8 mouse cellular contexts compared by ENCODE assay signal in the genomic region with DNA sequence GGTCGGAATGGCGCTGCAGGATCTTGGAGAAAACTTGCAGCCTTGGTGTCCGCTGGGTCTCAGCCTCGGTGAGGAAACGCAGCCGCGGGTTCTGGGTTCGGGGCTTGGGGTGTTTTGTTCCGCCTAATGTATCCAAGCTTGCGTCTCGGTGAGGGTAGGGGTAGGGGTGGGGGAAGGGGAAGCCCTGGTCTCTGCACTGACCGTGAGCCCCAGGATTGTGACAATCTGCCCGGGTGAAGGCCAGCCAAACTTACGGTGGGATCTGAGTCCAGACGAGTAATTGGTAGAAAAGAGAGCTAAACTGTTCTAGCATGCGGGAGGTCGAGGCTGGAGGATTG. TPM values are rescaled to one million over a fixed set of nuclear protein-coding genes. Genes with fewer than 3 reads are reported as not detected.
A peak's percentile ranks its signal among the peaks of the same experiment; 100 is the strongest.
DNase-seq lines count a peak whose midpoint lies in the region; ATAC-seq and TF ChIP-seq lines count a peak whose summit lies in the region.

No protein-coding gene starts in this region.

- intact Hi-C loops in heart, postnatal 36 days (cut with DNase I): loop anchor here (1.0 kb wide), 1 partner anchor 31 kb away; the partner anchor contains the start of genes Acad8 and Thyn1

- TF ChIP-seq POLR2A in ES-Bruce4 (IDR thresholded peaks at IDR 0.05; ENCODE audit: insufficient read depth, low read length): no peak

- H3K4me1 ChIP-seq in heart, embryonic 12.5 days (replicated peaks): peaks cover 35% of the 10 kb centered on the region
- H3K4me1 ChIP-seq in ES-Bruce4 (ENCODE audit: control insufficient read depth, insufficient read depth, low read length): no peaks in the 10 kb centered on the region
- H3K4me1 ChIP-seq in forebrain, embryonic 16.5 days (replicated peaks; ENCODE audit: control insufficient read depth, insufficient read depth, low read length): peaks cover 43% of the 10 kb centered on the region
- H3K4me1 ChIP-seq in liver, postnatal 0 days (ENCODE audit: insufficient read depth): peaks cover 40% of the 10 kb centered on the region

- H3K9me3 ChIP-seq in heart, embryonic 12.5 days (replicated peaks): no peaks in the 10 kb centered on the region
- no peaks in the 10 kb centered on the region for H3K9me3 ChIP-seq in ES-Bruce4 (replicated peaks; ENCODE audit: control insufficient read depth, insufficient read depth, low read length, poor library complexity, severe bottlenecking)
- H3K9me3 ChIP-seq in forebrain, embryonic 16.5 days (ENCODE audit: control insufficient read depth, low read length): no peaks in the 10 kb centered on the region
- H3K9me3 ChIP-seq in liver, postnatal 0 days (ENCODE audit: low read length): no peaks in the 10 kb centered on the region

- H3K9ac ChIP-seq in heart, embryonic 12.5 days: peak overlapping the region; percentile 97
- H3K9ac ChIP-seq in ES-Bruce4 (ENCODE audit: low read depth, poor library complexity, severe bottlenecking): peak overlapping the region; percentile 54
- peak overlapping the region; percentile 69 for H3K9ac ChIP-seq in forebrain, embryonic 16.5 days (replicated peaks; ENCODE audit: low read depth, low read length)
- H3K9ac ChIP-seq in liver, postnatal 0 days (replicated peaks): peak overlapping the region; percentile 95

- no peaks in the 10 kb centered on the region for H3K36me3 ChIP-seq in heart, embryonic 12.5 days
- no peaks in the 10 kb centered on the region for H3K36me3 ChIP-seq in ES-Bruce4 (ENCODE audit: control insufficient read depth, insufficient read depth, low read length, poor library complexity, severe bottlenecking)
- H3K36me3 ChIP-seq in forebrain, embryonic 16.5 days (ENCODE audit: control insufficient read depth, insufficient read depth): no peaks in the 10 kb centered on the region
- H3K36me3 ChIP-seq in liver, postnatal 0 days (replicated peaks; ENCODE audit: insufficient read depth, low read length): no peaks in the 10 kb centered on the region; the same call in 1 of the 2 replicates

- DNase-seq in heart, postnatal 36 days: no peak
- no peak for DNase-seq in liver, postnatal 0 days
- DNase-seq in cerebellum, adult 9-10 months: no peak
- DNase-seq in cerebellum, adult 18-20 months: no peak
- DNase-seq in right cerebral cortex, postnatal 25 days: no peak

- TF ChIP-seq CTCF in ES-Bruce4 (IDR thresholded peaks at IDR 0.05; ENCODE audit: low read depth, low read length): no peak
- no peak for TF ChIP-seq CTCF in liver, postnatal 0 days (IDR thresholded peaks at IDR 0.05; ENCODE audit: low read depth)

- no peak for TF ChIP-seq EP300 in ES-Bruce4 (IDR thresholded peaks at IDR 0.05; ENCODE audit: insufficient read depth, low read depth, low read length)
- TF ChIP-seq EP300 in liver, postnatal 0 days (IDR thresholded peaks at IDR 0.05; ENCODE audit: low read depth): no peak

- peak overlapping the region; percentile 99 for H3K4me3 ChIP-seq in heart, embryonic 12.5 days
- peak overlapping the region; percentile 96 for H3K4me3 ChIP-seq in ES-Bruce4 (ENCODE audit: low read depth, low read length)
- H3K4me3 ChIP-seq in forebrain, embryonic 16.5 days (replicated peaks; ENCODE audit: low read length): peak overlapping the region; percentile 99
- peak overlapping the region; percentile 99 for H3K4me3 ChIP-seq in liver, postnatal 0 days (ENCODE audit: low read depth, low read length)

- ATAC-seq in heart, embryonic 12.5 days (ENCODE audit: insufficient number of reproducible peaks, low FRiP score): peak; percentile 9
- no peak for ATAC-seq in forebrain, embryonic 16.5 days
- ATAC-seq in liver, postnatal 0 days: peak; percentile 16

- H3K27me3 ChIP-seq in heart, embryonic 12.5 days (replicated peaks): no peaks in the 10 kb centered on the region
- no peaks in the 10 kb centered on the region for H3K27me3 ChIP-seq in ES-Bruce4 (ENCODE audit: control insufficient read depth, insufficient read depth, low read length, poor library complexity, severe bottlenecking)
- H3K27me3 ChIP-seq in forebrain, embryonic 16.5 days (replicated peaks; ENCODE audit: control insufficient read depth, insufficient read depth, low read length): no peaks in the 10 kb centered on the region
- H3K27me3 ChIP-seq in liver, postnatal 0 days (ENCODE audit: insufficient read depth, low read length): no peaks in the 10 kb centered on the region

- under 1% methylated on average over 17 of the region's 17 CpGs for WGBS in heart, embryonic 12.5 days
- 0% methylated on average over 17 of the region's 17 CpGs for WGBS in forebrain, embryonic 16.5 days
- under 1% methylated on average over 17 of the region's 17 CpGs for WGBS in liver, postnatal 0 days (ENCODE audit: insufficient replicate concordance)

- H3K4me2 ChIP-seq in heart, embryonic 12.5 days: peak overlapping the region; percentile 90
- peak overlapping the region; percentile 71 for H3K4me2 ChIP-seq in forebrain, embryonic 16.5 days (ENCODE audit: low read length)
- H3K4me2 ChIP-seq in liver, postnatal 0 days (ENCODE audit: low read depth, low read length): peak overlapping the region; percentile 100

- H3K27ac ChIP-seq in heart, embryonic 12.5 days (ENCODE audit: poor library complexity, severe bottlenecking): peak overlapping the region; percentile 70; the same call in 1 of the 2 replicates
- H3K27ac ChIP-seq in ES-Bruce4 (ENCODE audit: insufficient read depth, low read length): no peak overlapping the region
- no peak overlapping the region for H3K27ac ChIP-seq in forebrain, embryonic 16.5 days (ENCODE audit: low read length)
- H3K27ac ChIP-seq in liver, postnatal 0 days (ENCODE audit: low read depth): peak overlapping the region; percentile 86; the same call in 1 of the 2 replicates

RNA-seq across cellular contexts. Expression of gene Ncapd3, which starts 0.8 kb away (rescaled TPM):
- 23.2 and 26.1 TPM in 2 replicates for polyA plus RNA-seq in heart, embryonic 12.5 days (2016; fragmentation: Nextera tagmentation; extraction: Ambion mirVana)
- total RNA-seq in heart, postnatal 36 days (2021): 10 to 100 TPM; 10.7 to 11.4 TPM
- 52.9 and 59.1 TPM in 2 replicates for polyA plus RNA-seq in ES-Bruce4 (2011; ENCODE audit: insufficient read depth, insufficient read length, low read depth, missing spikeins)
- polyA plus RNA-seq in forebrain, embryonic 16.5 days (2015; fragmentation: Nextera tagmentation; extraction: Ambion mirVana): 23.4 and 24.9 TPM in 2 replicates
- 13.2 and 13.9 TPM in 2 replicates for polyA plus RNA-seq in liver, postnatal 0 days (2015; fragmentation: Nextera tagmentation; extraction: Ambion mirVana)

RNA-seq across cellular contexts. Expression of gene Vps26b, which starts 0.9 kb away (rescaled TPM):
- polyA plus RNA-seq in heart, embryonic 12.5 days (2016; fragmentation: Nextera tagmentation; extraction: Ambion mirVana): 26.7 and 29.6 TPM in 2 replicates
- 10 to 100 TPM; 30.5 to 32.2 TPM for total RNA-seq in heart, postnatal 36 days (2021)
- polyA plus RNA-seq in ES-Bruce4 (2011; ENCODE audit: insufficient read depth, insufficient read length, low read depth, missing spikeins): 25.3 and 27.3 TPM in 2 replicates
- 85.7 and 92.7 TPM in 2 replicates for polyA plus RNA-seq in forebrain, embryonic 16.5 days (2015; fragmentation: Nextera tagmentation; extraction: Ambion mirVana)
- 7.2 and 7.3 TPM in 2 replicates for polyA plus RNA-seq in liver, postnatal 0 days (2015; fragmentation: Nextera tagmentation; extraction: Ambion mirVana)

RNA-seq across cellular contexts. Expression of gene Thyn1, which starts 31.2 kb away (rescaled TPM):
- 105 and 106 TPM in 2 replicates for polyA plus RNA-seq in heart, embryonic 12.5 days (2016; fragmentation: Nextera tagmentation; extraction: Ambion mirVana)
- total RNA-seq in heart, postnatal 36 days (2021): 10 to 100 TPM; 22.6 to 27.6 TPM
- 237 and 243 TPM in 2 replicates for polyA plus RNA-seq in ES-Bruce4 (2011; ENCODE audit: insufficient read depth, insufficient read length, low read depth, missing spikeins)
- 153 and 158 TPM in 2 replicates for polyA plus RNA-seq in forebrain, embryonic 16.5 days (2015; fragmentation: Nextera tagmentation; extraction: Ambion mirVana)
- 34.4 and 35.6 TPM in 2 replicates for polyA plus RNA-seq in liver, postnatal 0 days (2015; fragmentation: Nextera tagmentation; extraction: Ambion mirVana)

RNA-seq across cellular contexts. Expression of gene Acad8, which starts 31.4 kb away (rescaled TPM):
- 39.7 and 40.1 TPM in 2 replicates for polyA plus RNA-seq in heart, embryonic 12.5 days (2016; fragmentation: Nextera tagmentation; extraction: Ambion mirVana)
- total RNA-seq in heart, postnatal 36 days (2021): 10 to 100 TPM; 60.0 to 61.0 TPM
- 32.7 and 35.5 TPM in 2 replicates for polyA plus RNA-seq in ES-Bruce4 (2011; ENCODE audit: insufficient read depth, insufficient read length, low read depth, missing spikeins)
- polyA plus RNA-seq in forebrain, embryonic 16.5 days (2015; fragmentation: Nextera tagmentation; extraction: Ambion mirVana): 43.4 and 50.5 TPM in 2 replicates
- 16.5 and 19.3 TPM in 2 replicates for polyA plus RNA-seq in liver, postnatal 0 days (2015; fragmentation: Nextera tagmentation; extraction: Ambion mirVana)

Comparison
In these comparisons a context has a peak if more than half of its experiments do, and no peak if none do; other contexts are left out.
1. H3K27ac ChIP-seq: peak in heart, embryonic 12.5 days (single experiment) and liver, postnatal 0 days (single experiment); none in ES-Bruce4 (single experiment) and forebrain, embryonic 16.5 days (single experiment).
2. Peak in every context shown above with its lines, with median percentiles within 50 percentile points of each other: H3K4me2 ChIP-seq, H3K4me3 ChIP-seq and H3K9ac ChIP-seq.